Mouse (Mus musculus) embryonic fibroblast, embryonic 13.5 days (primary cell): ENCODE data around the gene Slc16a6.

Experiments
- CTCF ChIP-seq: IDR thresholded peaks from 2 replicates; pipeline ENCODE4 v1.5.1; 2011; ENCODE audit warnings: mild to moderate bottlenecking, control low read depth, low read length, moderate library complexity, borderline replicate concordance; ENCODE audit not compliant: insufficient read depth
- POLR2A ChIP-seq: IDR thresholded peaks from 2 replicates; pipeline ENCODE4 v1.6.1; 2011; ENCODE audit warnings: low read depth, mild to moderate bottlenecking, control low read depth, low read length, moderate library complexity

DNA sequence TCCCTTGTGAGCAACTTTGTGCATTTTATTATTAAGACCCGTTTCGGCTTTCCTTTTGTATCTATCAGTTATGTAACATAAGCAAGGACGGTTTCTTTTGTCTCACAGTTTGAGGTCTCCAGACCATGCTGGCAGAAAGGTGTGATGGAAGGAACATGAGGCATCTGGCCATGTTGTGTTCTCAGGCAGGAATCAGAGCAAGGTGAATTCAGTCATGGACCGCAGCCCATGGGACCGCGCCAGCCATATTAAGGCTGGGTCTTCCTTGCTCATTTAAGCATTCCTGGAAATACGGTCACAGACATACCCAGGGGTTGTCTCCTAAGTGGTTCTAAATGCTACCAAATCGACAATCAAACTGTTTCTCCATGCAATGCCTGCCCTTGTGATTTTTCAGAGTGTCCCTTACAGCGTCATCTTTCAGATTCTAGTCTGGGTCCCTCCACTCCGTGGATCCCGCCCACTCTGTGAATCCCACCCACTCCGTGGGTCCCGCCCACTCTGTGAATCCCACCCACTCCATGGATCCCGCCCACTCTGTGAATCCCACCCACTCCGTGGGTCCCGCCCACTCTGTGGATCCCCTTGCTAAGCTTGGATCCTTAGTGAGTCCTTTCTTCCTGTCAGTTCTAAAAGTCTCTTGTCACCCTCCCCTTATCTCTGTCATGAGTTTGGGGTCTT, 39.7 kb upstream of the Slc16a6 start:
- TF ChIP-seq CTCF (no peak), POLR2A (no peak)
